Mouse (Mus musculus) embryonic fibroblast, embryonic 13.5 days (primary cell): ENCODE results near the gene Hoxa5.

ENCODE experiments used
- CTCF ChIP-seq: IDR thresholded peaks from 2 replicates; pipeline ENCODE4 v1.5.1; 2011; ENCODE audit warnings: mild to moderate bottlenecking, control low read depth, low read length, moderate library complexity, borderline replicate concordance; ENCODE audit not compliant: insufficient read depth
- POLR2A ChIP-seq: IDR thresholded peaks from 2 replicates; pipeline ENCODE4 v1.6.1; 2011; ENCODE audit warnings: low read depth, mild to moderate bottlenecking, control low read depth, low read length, moderate library complexity

GRCm38 (mm10) chr6:52167736-52168161 is 36.6 kb downstream of the Hoxa5 start:
- no peak for TF ChIP-seq CTCF
- no peak for TF ChIP-seq POLR2A
